Mouse (Mus musculus) cerebellum, adult 8-10 months (tissue): Measurements from ENCODE around the gene Tst.

ENCODE experiments used
- DNase-seq: peaks from one replicate; pipeline ENCODE4 v3.0.0; 2022

Tst gene

GRCm38 (mm10) chr15:78384220-78385116, 21.2 kb downstream of the Tst start:
- no peak for DNase-seq

- no peak for DNase-seq
These were observed 22.1 kb downstream of the Tst start for GRCm38 (mm10) chr15:78383450-78384219.

- no peak for DNase-seq
These were observed 23.6 kb downstream of the Tst start for GRCm38 (mm10) chr15:78382115-78382514.

- DNase-seq, result no peak
These were observed 25.0 kb downstream of the Tst start for GRCm38 (mm10) chr15:78380741-78381140.

GRCm38 (mm10) chr15:78380208-78380607, 25.5 kb downstream of the Tst start:
- no peak for DNase-seq

- no peak for DNase-seq
These were observed 27.2 kb downstream of the Tst start for GRCm38 (mm10) chr15:78378556-78378955.

GRCm38 (mm10) chr15:78377859-78378258, 27.8 kb downstream of the Tst start:
- no peak for DNase-seq

- DNase-seq, result no peak
These were observed 31.5 kb downstream of the Tst start for GRCm38 (mm10) chr15:78374204-78374603.

GRCm38 (mm10) chr15:78372796-78373195, 32.9 kb downstream of the Tst start:
- no peak for DNase-seq

- no peak for DNase-seq
These were observed 36.1 kb downstream of the Tst start for GRCm38 (mm10) chr15:78369641-78370040.

- DNase-seq, result peak; percentile 27
These were observed 36.8 kb downstream of the Tst start for GRCm38 (mm10) chr15:78368926-78369346.

- DNase-seq, result no peak
These were observed 37.9 kb downstream of the Tst start for GRCm38 (mm10) chr15:78367811-78368210.

- no peak for DNase-seq
These were observed 38.8 kb downstream of the Tst start for GRCm38 (mm10) chr15:78366875-78367274.

GRCm38 (mm10) chr15:78365916-78366315, 39.8 kb downstream of the Tst start:
- DNase-seq, result no peak

GRCm38 (mm10) chr15:78355548-78355947, 50.2 kb downstream of the Tst start:
- DNase-seq, result no peak

GRCm38 (mm10) chr15:78354958-78355357, 50.7 kb downstream of the Tst start:
- peak; percentile 16 for DNase-seq

GRCm38 (mm10) chr15:78351586-78352165, 54.0 kb downstream of the Tst start:
- DNase-seq, result no peak
